Mouse (Mus musculus): ENCODE data around the gene Ndufab1. TPM values are rescaled to one million over a fixed set of nuclear protein-coding genes. Genes with fewer than 3 reads are reported as not detected.
"Not testable (repeated sequence)": the region's sequence is repeated elsewhere in the genome, so short reads cannot be mapped to it uniquely, and the experiment has no call there.

Gene Ndufab1
- total and polyA plus RNA-seq, 3 experiments = 119 to 452 (median 172) TPM

GRCm38 (mm10) chr7:122101014-122101746 is 506 bp downstream of the Ndufab1 start:
- peak overlapping the region; percentile 70 for H3K9ac ChIP-seq (ENCODE audit: control insufficient read depth, low read depth, low read length, poor library complexity, severe bottlenecking)
- DNase-seq (ENCODE audit: low read depth, low spot score) = peak; percentile 51
- peaks cover 6 to 22% of the 10 kb centered on the region in 2 experiments; a peak in 3 of 4 replicates for H3K4me1 ChIP-seq (ENCODE audit: control insufficient read depth in 1 of 2, insufficient read depth in 2 of 2, low read length in 2 of 2)
- not testable (repeated sequence) for H3K27me3 ChIP-seq (ENCODE audit: control insufficient read depth in 1 of 2, insufficient read depth in 2 of 2, low read length in 2 of 2); H3K9me3 ChIP-seq (replicated peaks; ENCODE audit: insufficient read depth, low read length); H3K27ac ChIP-seq (ENCODE audit: control insufficient read depth, low read depth, low read length)
- peak; percentile 57; the same call in 1 of the 2 replicates for TF ChIP-seq POLR2AphosphoS2 (IDR thresholded peaks at IDR 0.05; ENCODE audit: low read length)
- TF ChIP-seq ZNF384 (IDR thresholded peaks at IDR 0.05; ENCODE audit: low read depth, low read length) = peak; percentile 72
- TF ChIP-seq MAX (IDR thresholded peaks at IDR 0.05; ENCODE audit: low read length) = peak; percentile 68
- peak; percentile 67; the same call in 1 of the 2 replicates for TF ChIP-seq CHD1 (IDR thresholded peaks at IDR 0.05; ENCODE audit: low read depth, low read length)
- TF ChIP-seq MAZ (IDR thresholded peaks at IDR 0.05; ENCODE audit: low read depth, low read length) = 0 out of 2 replicates have a peak, but pooled peaks have one; percentile 21
- H3K4me3 ChIP-seq (ENCODE audit: control insufficient read depth in 1 of 2, insufficient read depth in 1 of 2, low read depth in 2 of 2, low read length in 2 of 2) = peak overlapping the region; percentile 55 to 76
- peaks cover 10 to 17% of the 10 kb centered on the region in 2 experiments for H3K36me3 ChIP-seq (ENCODE audit: control insufficient read depth in 1 of 2, insufficient read depth in 2 of 2, low read length in 2 of 2)
- peaks cover 25% of the 10 kb centered on the region for H3K79me2 ChIP-seq (ENCODE audit: control insufficient read depth, insufficient read depth, low read length, poor library complexity)

- H3K9ac ChIP-seq (ENCODE audit: control insufficient read depth, low read depth, low read length, poor library complexity, severe bottlenecking) = no peak overlapping the region
- H3K9me3 ChIP-seq (replicated peaks; ENCODE audit: insufficient read depth, low read length) = no peaks in the 10 kb centered on the region
- H3K27me3 ChIP-seq (ENCODE audit: control insufficient read depth in 1 of 2, insufficient read depth in 2 of 2, low read length in 2 of 2) = no peaks in the 10 kb centered on the region
- DNase-seq (ENCODE audit: low read depth, low spot score) = peak; percentile 79
- H3K4me1 ChIP-seq (ENCODE audit: control insufficient read depth in 1 of 2, insufficient read depth in 2 of 2, low read length in 2 of 2) = peaks cover 6 to 22% of the 10 kb centered on the region in 2 experiments; a peak in 3 of 4 replicates
- no peak overlapping the region for H3K27ac ChIP-seq (ENCODE audit: control insufficient read depth, low read depth, low read length)
- peaks cover 17 to 21% of the 10 kb centered on the region in 2 experiments for H3K36me3 ChIP-seq (ENCODE audit: control insufficient read depth in 1 of 2, insufficient read depth in 2 of 2, low read length in 2 of 2)
- H3K79me2 ChIP-seq (ENCODE audit: control insufficient read depth, insufficient read depth, low read length, poor library complexity) = peaks cover 25% of the 10 kb centered on the region
- H3K4me3 ChIP-seq (ENCODE audit: control insufficient read depth in 1 of 2, insufficient read depth in 1 of 2, low read depth in 2 of 2, low read length in 2 of 2) = no peak overlapping the region
- no peak for TF ChIP-seq MYB (IDR thresholded peaks at IDR 0.05; ENCODE audit: low read depth, low read length)
- TF ChIP-seq POLR2AphosphoS5 (IDR thresholded peaks at IDR 0.05; ENCODE audit: borderline replicate concordance, low read depth, low read length) = no peak
- 0 out of 2 replicates have a peak, but pooled peaks have one; percentile 15 for TF ChIP-seq HCFC1 (IDR thresholded peaks at IDR 0.05; ENCODE audit: low read depth, low read length)
- no peak for TF ChIP-seq ZKSCAN1 (IDR thresholded peaks at IDR 0.05; ENCODE audit: low read depth, low read length)
- TF ChIP-seq ZMIZ1 (IDR thresholded peaks at IDR 0.05; ENCODE audit: low read depth, low read length) = no peak
- TF ChIP-seq MYC (IDR thresholded peaks at IDR 0.05; ENCODE audit: low read depth, low read length) = no peak
- peak; percentile 32; the same call in 1 of the 2 replicates for TF ChIP-seq SMC3 (IDR thresholded peaks at IDR 0.05; ENCODE audit: low read depth, low read length)
- peak; percentile 62 to 98 (median 83) for TF ChIP-seq CTCF (IDR thresholded peaks at IDR 0.05 in 2 of 3, conservative IDR thresholded peaks at IDR 0.05 in 1 of 3; ENCODE audit: control insufficient read depth in 1 of 3, insufficient read depth in 1 of 3, low read depth in 2 of 3, low read length in 3 of 3, poor library complexity in 1 of 3, severe bottlenecking in 1 of 3)
- no peak for TF ChIP-seq TAL1 (IDR thresholded peaks at IDR 0.05; ENCODE audit: low read length)
- TF ChIP-seq ZNF384 (IDR thresholded peaks at IDR 0.05; ENCODE audit: low read depth, low read length) = no peak
- TF ChIP-seq KAT2A (conservative IDR thresholded peaks at IDR 0.05; ENCODE audit: low read depth, low read length) = no peak
- no peak for TF ChIP-seq ZC3H11A (IDR thresholded peaks at IDR 0.05; ENCODE audit: low read depth, low read length)
- no peak for TF ChIP-seq UBTF (IDR thresholded peaks at IDR 0.05; ENCODE audit: borderline replicate concordance, insufficient read depth, low read depth, low read length)
- 0 out of 2 replicates have a peak, but pooled peaks have one; percentile 13 for TF ChIP-seq ELF1 (IDR thresholded peaks at IDR 0.05; ENCODE audit: low read depth, low read length)
- no peak for TF ChIP-seq ETS1 (IDR thresholded peaks at IDR 0.05; ENCODE audit: low read depth, low read length)
- TF ChIP-seq CHD2 (IDR thresholded peaks at IDR 0.05; ENCODE audit: low read length) = no peak
- no peak for TF ChIP-seq NRF1 (IDR thresholded peaks at IDR 0.05; ENCODE audit: insufficient read depth, low read depth, low read length, poor library complexity, severe bottlenecking)
- no peak for TF ChIP-seq MAZ (IDR thresholded peaks at IDR 0.05; ENCODE audit: low read depth, low read length)
- TF ChIP-seq JUND (IDR thresholded peaks at IDR 0.05; ENCODE audit: low read depth, low read length) = no peak
- TF ChIP-seq TCF12 (IDR thresholded peaks at IDR 0.05; ENCODE audit: low read depth, low read length) = no peak
- no peak for TF ChIP-seq MAFK (IDR thresholded peaks at IDR 0.05; ENCODE audit: borderline replicate concordance, low read depth, low read length)
- no peak for TF ChIP-seq GATA1 (IDR thresholded peaks at IDR 0.05; ENCODE audit: low read depth, low read length)
- TF ChIP-seq RAD21 (IDR thresholded peaks at IDR 0.05; ENCODE audit: low read depth, low read length) = peak; percentile 55
- TF ChIP-seq E2F4 (IDR thresholded peaks at IDR 0.05; ENCODE audit: borderline replicate concordance, low read depth, low read length) = no peak
- TF ChIP-seq TBP (IDR thresholded peaks at IDR 0.05; ENCODE audit: low read depth, low read length) = 0 out of 2 replicates have a peak, but pooled peaks have one; percentile 24
- TF ChIP-seq EP300 (IDR thresholded peaks at IDR 0.05; ENCODE audit: low read depth in 1 of 2, low read length in 2 of 2) = no peak
- TF ChIP-seq MXI1 (IDR thresholded peaks at IDR 0.05; ENCODE audit: low read depth, low read length) = no peak
- TF ChIP-seq POLR2A (IDR thresholded peaks at IDR 0.05; ENCODE audit: control insufficient read depth in 1 of 2, insufficient read depth in 1 of 2, low read depth in 1 of 2, low read length in 2 of 2, poor library complexity in 1 of 2) = no peak
Measured at GRCm38 (mm10) chr7:122099222-122099621, 2.5 kb downstream of the Ndufab1 start.
